Mouse (Mus musculus) kidney, embryonic 14.5 days (tissue): ENCODE results near the gene Prss53. TPM values are rescaled to one million over a fixed set of nuclear protein-coding genes. Genes with fewer than 3 reads are reported as not detected.

Source experiments
- ATAC-seq: fragments of 200-750 bp; cut with Nextera tagmentation; 2 replicates; pipeline ENCODE4 v1.8.0; 2017; ENCODE audit warnings: moderate number of reproducible peaks, mild to moderate bottlenecking, moderate TSS enrichment, moderate library complexity; ENCODE audit not compliant: low FRiP score, low TSS enrichment
- H3K27ac ChIP-seq: fragments of 300-500 bp; sonication (generic); 2 replicates; pipeline ENCODE4 v1.5.1; 2014; ENCODE audit warnings: low read depth, mild to moderate bottlenecking, low read length, moderate library complexity, mixed read lengths
- H3K27me3 ChIP-seq: fragments of 300-500 bp; sonication (generic); 2 replicates; pipeline ENCODE4 v1.6.1; 2014; ENCODE audit warnings: mild to moderate bottlenecking, low read length; ENCODE audit not compliant: control insufficient read depth, insufficient read depth
- H3K36me3 ChIP-seq: fragments of 300-500 bp; sonication (generic); 2 replicates; pipeline ENCODE4 v1.6.1; 2014; ENCODE audit warnings: low read length, mixed read lengths; ENCODE audit not compliant: control insufficient read depth, insufficient read depth
- H3K4me1 ChIP-seq: fragments of 300-500 bp; sonication (generic); 2 replicates; pipeline ENCODE4 v1.6.1; 2014; ENCODE audit warnings: low read length, mixed read lengths; ENCODE audit not compliant: control insufficient read depth, insufficient read depth
- H3K4me2 ChIP-seq: fragments of 300-500 bp; sonication (generic); replicated peaks from 2 replicates; pipeline ENCODE4 v1.6.1; 2014; ENCODE audit warnings: low read depth, mild to moderate bottlenecking, low read length
- H3K4me3 ChIP-seq: fragments of 300-500 bp; sonication (generic); 2 replicates; pipeline ENCODE4 v1.5.1; 2014; ENCODE audit warnings: mild to moderate bottlenecking, low read length
- H3K9ac ChIP-seq: fragments of 300-500 bp; sonication (generic); 2 replicates; pipeline ENCODE4 v1.6.1; 2014; ENCODE audit warnings: low read depth, mild to moderate bottlenecking, low read length, moderate library complexity
- H3K9me3 ChIP-seq: fragments of 300-500 bp; sonication (generic); 2 replicates; pipeline ENCODE4 v1.6.1; 2016; ENCODE audit warnings: low read length; ENCODE audit not compliant: control insufficient read depth
- WGBS: fragments of 180-500 bp; shearing (Covaris S2); extraction: QIAGEN DNeasy Blood & Tissue Kit; methylation state at CpG from one replicate; pipeline ENCODE4 v1.1.7; 2014; 5-methylcytosine and 5-hydroxymethylcytosine counted together
- polyA plus RNA-seq: library from polyadenylated mRNA; unstranded; fragments of >200 nt; fragmentation: Nextera tagmentation; extraction: Ambion mirVana; gene quantifications from 2 replicates; pipeline ENCODE4 v1.2.1, GENCODE M21; 2014

The Prss53 gene
- polyA plus RNA-seq, 1 experiment from 2014 or later, result 0.77 TPM

DNA sequence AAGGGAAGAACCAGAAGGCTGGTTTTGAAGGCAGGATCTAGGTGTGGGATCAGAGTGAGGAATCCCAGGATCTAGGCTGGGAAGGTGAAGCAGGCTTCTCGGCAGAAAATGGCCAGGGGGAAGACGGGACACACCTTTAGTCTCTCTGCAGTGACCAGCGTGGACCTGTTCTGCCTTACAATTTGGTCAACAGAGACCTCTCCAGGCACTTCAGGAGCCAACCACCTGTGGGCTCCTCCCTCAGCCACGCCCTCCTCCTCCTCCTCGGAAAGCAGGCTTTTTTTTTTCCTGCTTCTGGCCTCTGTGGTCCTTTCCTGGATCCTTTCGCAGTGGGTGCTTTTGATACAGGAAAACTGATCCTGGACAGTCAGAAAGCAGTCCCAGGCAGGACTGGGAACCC lies 39.2 kb upstream of the Prss53 start, which contains the start of gene Prss8:
TSS of gene Prss8 (minus strand) at position 182 of the 400 bp plus-strand sequence.
- Histone ChIP-seq H3K9ac (peak within 1 kb of the TSS; percentile 64), H3K4me3 (peak within 1 kb of the TSS; percentile 49), H3K36me3 (peaks cover 17% of the 10 kb centered on the region), H3K9me3 (no peaks in the 10 kb centered on the region), H3K27me3 (no peaks in the 10 kb centered on the region), H3K4me1 (peaks cover 36% of the 10 kb centered on the region), H3K4me2 (peak within 1 kb of the TSS; percentile 49), H3K27ac (peak within 1 kb of the TSS; percentile 76; the same call in 1 of the 2 replicates)
- ATAC-seq, result no peak
- WGBS, result 9% methylated on average over 6 of the region's 6 CpGs

DNA sequence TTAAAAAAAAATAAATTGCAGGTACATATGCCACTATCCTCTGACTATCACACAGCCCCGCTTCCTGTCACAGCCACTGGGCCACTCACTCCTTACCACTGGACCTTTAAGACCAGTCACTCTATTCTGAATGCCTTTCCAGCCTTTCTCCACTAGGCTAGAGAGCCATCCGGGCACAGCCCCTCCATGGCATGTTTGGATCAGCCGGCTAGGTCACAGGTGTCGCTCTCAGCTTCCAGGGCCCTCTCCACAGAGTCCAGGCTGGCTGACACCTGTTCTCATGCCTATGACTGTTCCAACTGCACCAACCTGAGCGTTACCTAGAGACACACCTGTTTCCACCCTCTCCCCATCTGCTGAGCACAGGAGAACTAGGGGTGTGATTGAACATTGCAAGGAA lies 37.8 kb upstream of the Prss53 start:
- 45% methylated on average over 5 of the region's 5 CpGs for WGBS
- Histone ChIP-seq H3K27me3 (no peaks in the 10 kb centered on the region), H3K4me2 (peak overlapping the region; percentile 49), H3K4me3 (peak overlapping the region; percentile 49), H3K9ac (peak overlapping the region; percentile 64; the same call in 1 of the 2 replicates), H3K36me3 (peaks cover 28% of the 10 kb centered on the region), H3K4me1 (peaks cover 35% of the 10 kb centered on the region), H3K9me3 (no peaks in the 10 kb centered on the region), H3K27ac (no peak overlapping the region)
- ATAC-seq, result no peak

DNA sequence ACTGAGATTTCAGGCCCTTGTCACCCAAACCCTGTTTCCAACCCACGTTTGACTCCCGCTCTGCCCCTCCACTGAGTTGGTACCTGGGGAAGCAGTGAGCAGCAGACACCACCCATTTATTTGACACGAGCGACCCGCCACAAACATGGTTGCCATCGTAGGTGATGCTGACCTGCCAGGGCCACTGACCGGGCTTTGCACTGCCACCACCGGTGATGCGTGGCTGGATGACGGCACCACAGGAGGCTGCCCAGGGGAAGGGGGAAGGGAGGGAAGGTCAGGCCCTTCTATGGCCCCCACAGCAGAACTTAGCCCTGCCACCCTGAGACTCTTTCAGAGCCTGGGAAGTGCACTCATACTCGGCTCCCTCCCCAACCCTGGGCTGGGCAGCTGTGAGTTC lies 37.0 kb upstream of the Prss53 start:
- H3K4me3 ChIP-seq, result peak overlapping the region; percentile 49; the same call in 1 of the 2 replicates
- ATAC-seq, result no peak
- H3K36me3 ChIP-seq, result peaks cover 36% of the 10 kb centered on the region
- H3K9me3 ChIP-seq, result no peaks in the 10 kb centered on the region
- no peak overlapping the region for H3K9ac ChIP-seq
- H3K27me3 ChIP-seq, result no peaks in the 10 kb centered on the region
- peaks cover 32% of the 10 kb centered on the region for H3K4me1 ChIP-seq
- H3K27ac ChIP-seq, result no peak overlapping the region
- H3K4me2 ChIP-seq, result peak overlapping the region; percentile 49; the same call in 1 of the 2 replicates
- 76% methylated on average over 10 of the region's 11 CpGs for WGBS

DNA sequence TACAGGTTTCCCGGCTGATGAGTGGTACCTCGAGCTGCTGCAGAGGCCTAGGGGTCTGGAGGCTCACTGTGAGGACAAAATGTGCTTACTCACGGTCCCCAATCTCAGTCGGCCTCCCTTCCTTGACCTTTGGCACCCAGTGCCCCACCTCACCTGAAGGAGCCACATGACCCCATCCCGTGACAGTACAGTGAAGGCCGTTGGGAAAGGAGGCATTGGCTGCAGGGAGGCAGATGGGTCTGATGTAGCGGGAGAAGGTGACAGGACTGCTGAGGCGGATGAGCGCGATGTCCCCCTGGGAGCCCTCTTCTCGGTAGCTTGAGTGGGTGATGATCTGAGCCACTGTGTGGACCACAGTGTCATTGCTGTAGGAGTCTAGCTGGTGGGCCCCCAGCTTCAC lies 36.1 kb upstream of the Prss53 start:
- WGBS, result 86% methylated on average over 11 of the region's 11 CpGs
- Histone ChIP-seq H3K27ac (peak overlapping the region; percentile 94; the same call in 1 of the 2 replicates), H3K4me1 (peaks cover 24% of the 10 kb centered on the region), H3K36me3 (peaks cover 44% of the 10 kb centered on the region), H3K4me3 (no peak overlapping the region), H3K27me3 (no peaks in the 10 kb centered on the region), H3K9ac (no peak overlapping the region), H3K4me2 (no peak overlapping the region), H3K9me3 (no peaks in the 10 kb centered on the region)
- ATAC-seq, result no peak

DNA sequence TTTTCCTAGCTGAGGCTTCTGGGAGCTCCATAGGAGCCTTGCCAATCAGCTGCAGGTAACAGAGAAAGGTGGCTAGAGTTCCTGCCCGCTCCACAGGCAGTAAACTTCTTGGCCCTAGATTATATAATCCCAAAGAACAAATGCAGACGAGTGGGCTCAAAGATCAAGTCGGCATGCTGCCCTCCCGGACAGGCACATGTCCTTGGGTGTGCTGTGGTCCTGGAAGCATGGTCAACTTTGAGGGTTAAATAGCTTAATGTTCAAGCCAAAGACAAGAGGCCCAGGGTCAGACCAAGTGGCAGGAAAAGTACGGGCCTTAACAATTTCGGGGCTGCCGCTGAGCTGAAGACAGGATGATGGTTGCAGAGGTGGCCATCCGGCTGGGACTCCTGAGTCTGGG lies 35.3 kb upstream of the Prss53 start:
- ATAC-seq, result no peak
- no peak overlapping the region for H3K4me2 ChIP-seq
- H3K9me3 ChIP-seq, result no peaks in the 10 kb centered on the region
- H3K4me1 ChIP-seq, result peaks cover 18% of the 10 kb centered on the region
- H3K4me3 ChIP-seq, result no peak overlapping the region
- no peaks in the 10 kb centered on the region for H3K27me3 ChIP-seq
- H3K9ac ChIP-seq, result peak overlapping the region; percentile 19; the same call in 1 of the 2 replicates
- peak overlapping the region; percentile 94 for H3K27ac ChIP-seq
- WGBS, result 79% methylated on average over 8 of the region's 8 CpGs
- H3K36me3 ChIP-seq, result peaks cover 44% of the 10 kb centered on the region

DNA sequence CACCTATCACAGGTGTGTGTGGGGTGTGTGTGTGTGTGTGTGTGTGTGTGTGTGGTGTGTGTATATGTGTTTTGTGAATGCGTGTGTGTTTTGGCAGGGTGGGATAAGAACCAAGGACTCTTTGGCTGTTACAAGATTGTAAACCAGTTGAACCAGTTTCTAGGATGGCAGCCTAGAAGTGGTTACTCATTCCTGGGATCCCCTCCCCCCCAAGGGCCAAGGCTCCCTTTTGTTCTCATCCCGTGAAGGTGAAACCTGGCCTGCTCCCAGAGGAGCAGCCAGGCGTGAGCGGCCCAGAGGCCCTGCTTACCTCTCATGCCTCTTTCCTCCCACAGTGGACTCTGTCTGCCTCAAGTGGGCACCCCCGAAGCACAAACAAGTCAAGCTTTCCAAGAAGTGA lies 34.5 kb upstream of the Prss53 start:
- no peak overlapping the region for H3K4me3 ChIP-seq
- no peak overlapping the region for H3K9ac ChIP-seq
- ATAC-seq, result peak; percentile 81; the same call in 1 of the 2 replicates
- 48% methylated on average over 5 of the region's 5 CpGs for WGBS
- H3K36me3 ChIP-seq, result peaks cover 53% of the 10 kb centered on the region
- H3K4me1 ChIP-seq, result peaks cover 18% of the 10 kb centered on the region
- H3K4me2 ChIP-seq, result no peak overlapping the region
- no peaks in the 10 kb centered on the region for H3K9me3 ChIP-seq
- H3K27me3 ChIP-seq, result no peaks in the 10 kb centered on the region
- H3K27ac ChIP-seq, result peak overlapping the region; percentile 94

DNA sequence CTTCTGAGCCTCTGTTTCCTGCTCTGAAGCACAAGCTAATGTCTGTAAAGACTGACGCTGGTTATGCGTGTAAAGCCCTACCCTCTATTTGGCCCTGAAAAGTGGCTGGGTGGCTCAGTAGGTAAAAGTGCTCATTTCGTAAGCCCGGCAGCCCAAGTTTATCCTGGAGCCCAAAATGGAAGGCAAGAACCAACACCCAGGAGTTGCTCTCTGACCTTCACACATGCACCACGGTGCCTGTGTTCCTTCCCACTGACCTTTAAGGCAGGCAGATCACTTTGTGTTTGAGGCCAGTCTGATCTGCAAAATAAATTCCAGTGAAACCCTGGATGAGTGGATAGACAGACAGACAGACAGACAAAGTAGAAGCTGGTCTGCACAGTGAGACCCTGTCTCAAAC lies 32.9 kb upstream of the Prss53 start:
- 82% methylated on average over 5 of the region's 5 CpGs for WGBS
- Histone ChIP-seq H3K4me1 (peaks cover 15% of the 10 kb centered on the region), H3K9ac (no peak overlapping the region), H3K27ac (no peak overlapping the region), H3K27me3 (no peaks in the 10 kb centered on the region), H3K4me3 (no peak overlapping the region), H3K36me3 (peaks cover 53% of the 10 kb centered on the region), H3K9me3 (no peaks in the 10 kb centered on the region), H3K4me2 (no peak overlapping the region)
- no peak for ATAC-seq

DNA sequence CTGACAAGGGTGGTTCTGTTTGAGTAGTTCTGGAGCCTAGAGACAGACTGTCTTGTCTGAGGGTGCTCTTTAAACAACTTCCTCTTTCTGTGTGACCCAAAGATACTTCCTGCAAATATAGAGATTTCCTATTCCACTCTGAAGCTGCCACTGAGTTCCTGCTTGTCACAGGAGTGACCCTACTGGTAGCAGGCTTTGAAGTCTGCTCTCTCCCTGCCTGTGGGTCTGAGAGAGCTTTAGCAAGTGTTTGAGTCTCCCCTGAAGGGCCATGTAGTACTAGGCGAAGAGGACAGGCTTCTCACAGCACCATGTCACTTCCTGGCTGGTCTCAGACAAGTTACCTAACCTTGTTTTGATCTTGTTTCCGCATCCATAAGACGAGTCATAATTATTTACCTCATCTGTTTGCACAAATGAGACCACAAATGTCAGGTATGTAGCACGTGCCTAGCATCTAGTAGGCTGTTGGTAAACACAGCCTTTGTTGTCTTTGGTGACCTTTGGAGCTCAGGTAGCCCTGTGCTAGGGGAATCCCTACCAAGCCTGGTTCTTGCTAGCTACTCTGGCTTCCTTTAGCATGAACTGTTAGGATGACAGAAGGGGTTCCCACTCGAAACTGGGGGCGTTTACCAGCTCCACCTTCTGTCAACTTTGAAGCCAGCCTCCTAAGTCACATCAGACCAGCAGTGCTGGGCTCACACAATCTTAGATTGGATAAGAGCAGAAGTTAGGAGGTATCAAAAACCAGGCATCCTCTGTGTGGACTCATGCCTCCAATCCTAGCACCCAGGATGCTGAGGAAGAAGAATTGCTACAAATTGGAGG lies 31.9 kb upstream of the Prss53 start:
- no peak for ATAC-seq
- Histone ChIP-seq H3K4me3 (no peak overlapping the region), H3K9me3 (no peaks in the 10 kb centered on the region), H3K9ac (no peak overlapping the region), H3K27ac (no peak overlapping the region), H3K4me1 (peaks cover 15% of the 10 kb centered on the region), H3K36me3 (peaks cover 57% of the 10 kb centered on the region), H3K4me2 (no peak overlapping the region), H3K27me3 (no peaks in the 10 kb centered on the region)
- WGBS, result 88% methylated on average over 6 of the region's 6 CpGs

DNA sequence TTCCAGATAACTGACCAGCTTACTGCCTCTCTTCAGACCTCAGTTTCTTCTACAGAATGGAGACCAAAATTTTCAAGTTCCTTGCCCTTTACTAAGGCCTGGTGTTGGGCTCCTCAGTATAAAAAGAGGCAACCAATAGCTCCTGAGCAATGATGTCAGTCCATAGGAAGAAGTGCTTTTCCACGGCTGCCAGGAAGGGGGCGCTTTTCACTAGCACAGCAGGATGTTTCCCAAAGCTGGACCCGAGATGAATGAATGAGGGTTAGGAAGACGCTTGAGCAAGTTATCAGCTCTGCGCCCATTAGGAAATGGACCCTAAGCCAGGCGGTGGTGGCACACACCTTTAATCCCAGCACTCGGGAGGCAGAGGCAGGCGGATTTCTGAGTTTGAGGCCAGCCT lies 30.7 kb upstream of the Prss53 start:
- no peak overlapping the region for H3K4me2 ChIP-seq
- H3K36me3 ChIP-seq, result peaks cover 62% of the 10 kb centered on the region
- no peak overlapping the region for H3K27ac ChIP-seq
- ATAC-seq, result no peak
- H3K4me1 ChIP-seq, result peaks cover 13% of the 10 kb centered on the region
- WGBS, result 68% methylated on average over 8 of the region's 8 CpGs
- H3K27me3 ChIP-seq, result no peaks in the 10 kb centered on the region
- H3K9ac ChIP-seq, result no peak overlapping the region
- no peaks in the 10 kb centered on the region for H3K9me3 ChIP-seq
- H3K4me3 ChIP-seq, result no peak overlapping the region
